Mouse (Mus musculus) ES-E14 (cell line): ENCODE data around the gene Pmf1. TPM values are rescaled to one million over a fixed set of nuclear protein-coding genes. Genes with fewer than 3 reads are reported as not detected.
"Not testable (repeated sequence)": the region's sequence is repeated elsewhere in the genome, so short reads cannot be mapped to it uniquely, and the experiment has no call there.

Source experiments
- DNase-seq: peaks from one replicate; pipeline ENCODE4 v3.0.0-alpha.2; 2013; ENCODE audit warnings: low read depth, low spot score
- H3K27ac ChIP-seq: 2 replicates; pipeline ENCODE4 v1.5.1; 2012; ENCODE audit warnings: low read depth, mild to moderate bottlenecking, low read length, moderate library complexity, mixed read lengths; ENCODE audit not compliant: poor library complexity, insufficient read depth, severe bottlenecking
- H3K36me3 ChIP-seq: 2 replicates; pipeline ENCODE4 v1.6.1; 2012; ENCODE audit warnings: mild to moderate bottlenecking, low read length, moderate library complexity, mixed read lengths; ENCODE audit not compliant: control insufficient read depth, poor library complexity, insufficient read depth, severe bottlenecking
- H3K4me1 ChIP-seq, 2 experiments: fragments of 150-350 bp in 1 of 2; sonication (generic) in 1 of 2; 2 replicates each; pipeline ENCODE4 v1.6.1; 2012; ENCODE audit warnings: low read length in 2 of 2, mild to moderate bottlenecking in 1 of 2, mixed read lengths in 1 of 2; ENCODE audit not compliant: control insufficient read depth in 2 of 2, insufficient read depth in 2 of 2, poor library complexity in 1 of 2
- H3K4me3 ChIP-seq, 2 experiments: fragments of 150-350 bp in 1 of 2; sonication (generic) in 1 of 2; 2 replicates each; pipeline ENCODE4 v1.5.1; 2012; ENCODE audit warnings: low read length in 2 of 2, low read depth in 1 of 2, mild to moderate bottlenecking in 1 of 2, mixed read lengths in 1 of 2; ENCODE audit not compliant: insufficient read depth in 1 of 2, poor library complexity in 1 of 2, severe bottlenecking in 1 of 2
- H3K9ac ChIP-seq: 2 replicates; pipeline ENCODE4 v1.6.1; 2012; ENCODE audit warnings: low read depth, mild to moderate bottlenecking, low read length, mixed read lengths; ENCODE audit not compliant: poor library complexity, insufficient read depth, severe bottlenecking
- H3K9me3 ChIP-seq: fragments of 150-350 bp; sonication (generic); 2 replicates; pipeline ENCODE4 v1.6.1; 2012; ENCODE audit warnings: low read depth, mild to moderate bottlenecking, low read length; ENCODE audit not compliant: control insufficient read depth, insufficient read depth
- CHD2 ChIP-seq: IDR thresholded peaks from 2 replicates; pipeline ENCODE4 v1.6.1; 2014; ENCODE audit warnings: mild to moderate bottlenecking, low read depth, low read length, inconsistent platforms
- HCFC1 ChIP-seq: IDR thresholded peaks from 2 replicates; pipeline ENCODE4 v1.6.1; 2012; ENCODE audit warnings: low read length, inconsistent platforms, borderline replicate concordance; ENCODE audit not compliant: insufficient read depth
- MAFK ChIP-seq: IDR thresholded peaks from 2 replicates; pipeline ENCODE4 v1.6.1; 2014; ENCODE audit warnings: mild to moderate bottlenecking, low read depth, low read length, inconsistent platforms; ENCODE audit not compliant: insufficient read depth
- ZC3H11A ChIP-seq: IDR thresholded peaks from 2 replicates; pipeline ENCODE4 v1.6.1; 2012; ENCODE audit warnings: low read depth, mild to moderate bottlenecking, inconsistent platforms, low read length, borderline replicate concordance
- ZNF384 ChIP-seq: IDR thresholded peaks from 2 replicates; pipeline ENCODE4 v1.6.1; 2012; ENCODE audit warnings: low read depth, low read length, inconsistent platforms
- in situ Hi-C, 2 experiments: fragments of 600-800 bp; cut with MboI; formaldehyde crosslinking; loops; one replicate each; pipeline ENCODE4 v1.15.1; 2025; ENCODE audit warnings: low sequenced_read_pairs in 2 of 2, inconsistent platforms in 1 of 2; ENCODE audit not compliant: unreplicated experiment in 2 of 2
- total RNA-seq: library from RNA; depleted of rRNA; stranded (reverse); fragments of 300-350 nt; gene quantifications from 2 replicates; pipeline ENCODE4 v1.2.3, GENCODE M21; 2012

The Pmf1 gene
- total RNA-seq, 1 experiment: 97.0 TPM

- Histone ChIP-seq H3K9me3 (no peaks in the 10 kb centered on the region), H3K9ac (no peak overlapping the region; the same call in 1 of the 2 replicates)
- in situ Hi-C loops: no loop called here
Measured at GRCm38 (mm10) chr3:88435515-88435914, 25.4 kb upstream of the Pmf1 start.

GRCm38 (mm10) chr3:88428639-88429038, 18.5 kb upstream of the Pmf1 start:
- H3K4me3 ChIP-seq, H3K4me1 ChIP-seq, H3K9ac ChIP-seq, in situ Hi-C loops, DNase-seq, H3K27ac ChIP-seq, H3K9me3 ChIP-seq, H3K36me3 ChIP-seq: not testable (repeated sequence)

More at GRCm38 (mm10) chr3:88435515-88435914, 25.4 kb upstream of the Pmf1 start:
- Histone ChIP-seq H3K27ac (no peak overlapping the region), H3K4me1 (peaks cover 10 to 28% of the 10 kb centered on the region in 2 experiments; a peak in 3 of 4 replicates), H3K36me3 (no peaks in the 10 kb centered on the region), H3K4me3 (no peak overlapping the region)
- TF ChIP-seq MAFK (no peak), ZC3H11A (no peak), HCFC1 (no peak)
- DNase-seq: no peak

DNA sequence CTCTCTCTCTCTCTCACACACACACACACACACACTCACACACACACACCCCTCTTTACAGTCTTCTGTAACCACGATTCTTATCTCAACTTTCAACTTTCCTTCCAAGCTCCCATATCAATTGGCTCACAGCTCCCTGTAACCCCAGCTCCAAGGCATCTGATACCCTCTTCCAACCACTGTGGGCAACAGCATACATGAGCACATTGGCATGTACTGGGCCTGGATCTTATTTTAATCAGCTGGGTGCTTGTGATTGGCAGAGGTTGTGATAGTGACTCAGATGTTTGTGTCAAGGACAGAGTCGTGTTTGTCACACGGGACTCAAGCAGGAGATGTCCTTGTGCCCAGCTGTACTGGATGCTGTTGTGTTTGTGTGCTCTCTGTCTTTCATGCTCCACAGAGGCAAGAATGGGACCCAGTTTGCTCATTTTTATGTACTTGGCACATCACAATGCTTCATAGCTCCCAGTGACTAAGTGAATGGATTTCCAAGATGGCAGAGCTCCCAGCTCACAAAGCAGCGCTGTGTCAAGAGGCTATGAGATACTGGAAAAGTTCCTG, 17.3 kb upstream of the Pmf1 start:
- H3K4me3 ChIP-seq: no peak overlapping the region
- in situ Hi-C loops: no loop called here
- H3K27ac ChIP-seq: no peak overlapping the region
- H3K9ac ChIP-seq: 0 out of 2 replicates have a peak overlapping the region, but pooled peaks have one; percentile 16
- DNase-seq: no peak
- H3K9me3 ChIP-seq: no peaks in the 10 kb centered on the region
- no peaks in the 10 kb centered on the region for H3K36me3 ChIP-seq
- TF ChIP-seq MAFK (no peak), HCFC1 (no peak), CHD2 (no peak), ZC3H11A (no peak), ZNF384 (no peak)
- peaks cover 2 to 5% of the 10 kb centered on the region in 2 experiments; a peak in 2 of 4 replicates for H3K4me1 ChIP-seq

GRCm38 (mm10) chr3:88425708-88426420, 15.7 kb upstream of the Pmf1 start:
- DNase-seq: no peak
- TF ChIP-seq ZNF384 (no peak), HCFC1 (no peak), CHD2 (no peak), MAFK (no peak), ZC3H11A (no peak)
- no peak overlapping the region for H3K9ac ChIP-seq
- H3K27ac ChIP-seq: no peak overlapping the region
- peaks cover 2 to 11% of the 10 kb centered on the region in 2 experiments; a peak in 3 of 4 replicates for H3K4me1 ChIP-seq
- H3K4me3 ChIP-seq: peak overlapping the region in 1 of 2 experiments; percentile 27; a peak in 2 of 4 replicates
- H3K9me3 ChIP-seq: no peaks in the 10 kb centered on the region
- H3K36me3 ChIP-seq: peaks cover 4% of the 10 kb centered on the region; the same call in 1 of the 2 replicates
- in situ Hi-C loops: no loop called here
